In the genomic region with DNA sequence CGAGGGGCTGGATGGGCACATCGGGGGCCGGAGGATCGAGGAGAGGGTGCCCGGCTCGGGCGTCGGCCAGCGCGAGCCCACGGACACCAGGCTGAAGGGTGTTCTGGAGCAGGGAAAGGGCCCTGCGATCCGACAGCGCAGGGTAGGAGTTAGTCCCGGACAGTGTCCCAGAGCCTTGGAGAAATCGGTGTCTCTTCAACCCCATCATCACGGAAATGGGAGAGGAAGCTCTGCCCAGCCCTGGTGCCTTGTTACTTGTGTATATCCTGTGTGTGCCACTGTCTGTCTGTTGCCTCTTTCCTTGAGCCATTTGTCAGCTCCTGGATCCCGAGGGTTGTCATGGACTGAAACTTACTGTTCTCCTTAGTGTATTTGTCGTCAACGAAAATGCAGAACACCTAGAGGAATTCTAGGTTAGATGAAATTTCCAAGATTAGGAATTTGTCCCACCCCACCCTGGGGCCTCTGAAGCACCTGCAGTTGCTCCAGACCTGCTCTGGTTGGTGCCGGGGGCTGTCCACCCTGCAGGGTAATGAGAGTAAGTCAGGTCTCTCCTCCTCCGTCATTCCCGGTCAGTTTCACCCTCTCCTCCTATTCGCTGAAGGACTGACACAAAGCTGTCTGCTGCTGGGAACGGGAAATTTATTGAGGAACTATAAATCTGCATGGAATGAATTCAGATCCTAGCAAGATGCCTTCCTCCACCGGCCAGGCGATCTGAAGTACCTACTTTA, we compare ENCODE assay signal across 7 mouse cellular contexts. TPM values are rescaled to one million over a fixed set of nuclear protein-coding genes. Genes with fewer than 3 reads are reported as not detected.
DNase-seq lines count a peak whose midpoint lies in the region; ATAC-seq and TF ChIP-seq lines count a peak whose summit lies in the region.

No protein-coding gene starts in this region.

- no peak for TF ChIP-seq EP300 in CH12.LX (IDR thresholded peaks at IDR 0.05; ENCODE audit: low read length)

- H3K27me3 ChIP-seq in CH12.LX (replicated peaks), result no peaks in the 10 kb centered on the region
- peaks cover 4% of the 10 kb centered on the region; the same call in 1 of the 2 replicates for H3K27me3 ChIP-seq in erythroblast, embryonic 14.5 days (ENCODE audit: control insufficient read depth)
- H3K27me3 ChIP-seq in intestine, embryonic 15.5 days (replicated peaks), result no peaks in the 10 kb centered on the region
- H3K27me3 ChIP-seq in lung, embryonic 15.5 days, result no peaks in the 10 kb centered on the region
- no peaks in the 10 kb centered on the region for H3K27me3 ChIP-seq in stomach, embryonic 14.5 days (ENCODE audit: control insufficient read depth, insufficient read depth, low read length)

- no peak for TF ChIP-seq POLR2A in CH12.LX (IDR thresholded peaks at IDR 0.05; ENCODE audit: low read depth, low read length)

- H3K4me3 ChIP-seq in CH12.LX (replicated peaks in 1 of 3; ENCODE audit: low read depth in 2 of 3, low read length in 2 of 3, poor library complexity in 1 of 3), result peak overlapping the region; percentile 91 to 98 (median 97)
- H3K4me3 ChIP-seq in erythroblast, embryonic 14.5 days (replicated peaks), result peak overlapping the region; percentile 77
- H3K4me3 ChIP-seq in intestine, embryonic 15.5 days (replicated peaks), result peak overlapping the region; percentile 97
- H3K4me3 ChIP-seq in lung, embryonic 15.5 days, result peak overlapping the region; percentile 80
- H3K4me3 ChIP-seq in stomach, embryonic 14.5 days (ENCODE audit: low read depth, low read length), result peak overlapping the region; percentile 100

- peak overlapping the region; percentile 66 for H3K4me2 ChIP-seq in CH12.LX (ENCODE audit: insufficient read depth, low read depth, poor library complexity, severe bottlenecking)
- peak overlapping the region; percentile 85 for H3K4me2 ChIP-seq in intestine, embryonic 15.5 days (replicated peaks)
- H3K4me2 ChIP-seq in lung, embryonic 15.5 days, result peak overlapping the region; percentile 76
- H3K4me2 ChIP-seq in stomach, embryonic 14.5 days (replicated peaks; ENCODE audit: low read depth, low read length), result peak overlapping the region; percentile 84

- H3K79me2 ChIP-seq in CH12.LX (replicated peaks; ENCODE audit: control insufficient read depth, extremely low read depth, insufficient read depth, poor library complexity, severe bottlenecking), result peaks cover 28% of the 10 kb centered on the region

- dilution Hi-C loops in CH12.LX (cut with MboI; ENCODE audit: extremely low pct_ligation_motif_present, extremely low pct_unique_long_range_greater_than_20kb, low sequenced_read_pairs), result no loop called here

- in situ Hi-C loops in CH12.LX (cut with MboI; ENCODE audit: low pct_ligation_motif_present, low pct_unique_long_range_greater_than_20kb, low sequenced_read_pairs), result no loop called here

- peak overlapping the region; percentile 24 for H3K27ac ChIP-seq in CH12.LX (ENCODE audit: insufficient read depth, low read depth)
- peak overlapping the region; percentile 89 for H3K27ac ChIP-seq in intestine, embryonic 15.5 days
- H3K27ac ChIP-seq in lung, embryonic 15.5 days, result peak overlapping the region; percentile 84
- H3K27ac ChIP-seq in stomach, embryonic 14.5 days (ENCODE audit: low read length), result peak overlapping the region; percentile 80

- DNase-seq in 3T3-L1 (ENCODE audit: low read depth, low spot score) (peak; percentile 41), CH12.LX (ENCODE audit: extremely low read depth) (no peak)
- no peak for DNase-seq in frontal cortex, postnatal 36 days (ENCODE audit: low spot score in 2 of 2)

- H3K4me1 ChIP-seq in CH12.LX (ENCODE audit: control insufficient read depth in 1 of 2, insufficient read depth in 2 of 2), result peaks cover 17 to 60% of the 10 kb centered on the region in 2 experiments
- H3K4me1 ChIP-seq in erythroblast, embryonic 14.5 days (ENCODE audit: control insufficient read depth), result peaks cover 27% of the 10 kb centered on the region
- H3K4me1 ChIP-seq in intestine, embryonic 15.5 days (replicated peaks), result peaks cover 15% of the 10 kb centered on the region; the same call in 1 of the 2 replicates
- peaks cover 14% of the 10 kb centered on the region for H3K4me1 ChIP-seq in lung, embryonic 15.5 days
- peaks cover 14% of the 10 kb centered on the region for H3K4me1 ChIP-seq in stomach, embryonic 14.5 days (ENCODE audit: control insufficient read depth, insufficient read depth, low read length)

- H3K9me3 ChIP-seq in CH12.LX (replicated peaks; ENCODE audit: low read length), result no peaks in the 10 kb centered on the region
- H3K9me3 ChIP-seq in erythroblast, embryonic 14.5 days (ENCODE audit: control insufficient read depth, low read length), result no peaks in the 10 kb centered on the region
- H3K9me3 ChIP-seq in intestine, embryonic 15.5 days, result no peaks in the 10 kb centered on the region
- H3K9me3 ChIP-seq in lung, embryonic 15.5 days, result no peaks in the 10 kb centered on the region
- no peaks in the 10 kb centered on the region for H3K9me3 ChIP-seq in stomach, embryonic 14.5 days (ENCODE audit: control insufficient read depth, low read depth, low read length)

- peak overlapping the region; percentile 89 for H3K9ac ChIP-seq in CH12.LX (ENCODE audit: insufficient read depth, low read depth)
- peak overlapping the region; percentile 99 for H3K9ac ChIP-seq in intestine, embryonic 15.5 days
- H3K9ac ChIP-seq in lung, embryonic 15.5 days, result peak overlapping the region; percentile 88
- peak overlapping the region; percentile 97 for H3K9ac ChIP-seq in stomach, embryonic 14.5 days (replicated peaks; ENCODE audit: low read depth, low read length)

- ATAC-seq in intestine, embryonic 15.5 days, result peak; percentile 71
- 0 out of 2 replicates have a peak, but pooled peaks have one; percentile 23 for ATAC-seq in lung, embryonic 15.5 days (ENCODE audit: borderline replicate concordance, extremely low read depth, low FRiP score, low TSS enrichment)
- no peak; the same call in 1 of the 2 replicates for ATAC-seq in stomach, embryonic 14.5 days (ENCODE audit: insufficient number of reproducible peaks, insufficient read depth, low FRiP score, low read depth)

- H3K36me3 ChIP-seq in CH12.LX (replicated peaks in 1 of 2; ENCODE audit: control insufficient read depth in 1 of 2, insufficient read depth in 1 of 2, low read length in 1 of 2), result peaks cover 36 to 38% of the 10 kb centered on the region in 2 experiments
- peaks cover 37% of the 10 kb centered on the region for H3K36me3 ChIP-seq in erythroblast, embryonic 14.5 days (ENCODE audit: control insufficient read depth)
- H3K36me3 ChIP-seq in intestine, embryonic 15.5 days, result peaks cover 15% of the 10 kb centered on the region; the same call in 1 of the 2 replicates
- H3K36me3 ChIP-seq in lung, embryonic 15.5 days, result peaks cover 35% of the 10 kb centered on the region
- peaks cover 25% of the 10 kb centered on the region for H3K36me3 ChIP-seq in stomach, embryonic 14.5 days (ENCODE audit: control insufficient read depth, insufficient read depth, low read length)

- TF ChIP-seq RAD21 in CH12.LX (IDR thresholded peaks at IDR 0.05; ENCODE audit: low read depth, low read length), result no peak

- TF ChIP-seq CTCF in CH12.LX (conservative IDR thresholded peaks at IDR 0.05 in 1 of 2, IDR thresholded peaks at IDR 0.05 in 1 of 2; ENCODE audit: low read depth in 2 of 2, low read length in 2 of 2), result no peak

- WGBS in intestine, embryonic 15.5 days, result 3% methylated on average over 27 of the region's 27 CpGs
- WGBS in lung, embryonic 15.5 days, result 4% methylated on average over 27 of the region's 27 CpGs
- 4% methylated on average over 26 of the region's 27 CpGs for WGBS in stomach, embryonic 14.5 days

TF ChIP-seq in CH12.LX, 34 proteins besides CTCF, POLR2A, EP300 and RAD21:
- no peak for TF ChIP-seq BHLHE40 (IDR thresholded peaks at IDR 0.05; ENCODE audit: low read depth, low read length)

RNA-seq across cellular contexts. Expression of a gene that starts 0.8 kb away (rescaled TPM):
- 12.6 and 13.1 TPM in 2 replicates for total RNA-seq in CH12.LX (2012; rRNA removed)
- total RNA-seq in CH12.LX (2014; rRNA removed), result 16.8 and 17.3 TPM in 2 replicates
- 22.7 and 24.1 TPM in 2 replicates for polyA plus RNA-seq in CH12.LX (2012; ENCODE audit: insufficient read length, low read depth)
- polyA plus RNA-seq in erythroblast, embryonic 14.5 days (2012), result 0.10 and 0.13 TPM in 2 replicates
- polyA plus RNA-seq in intestine, embryonic 15.5 days (2015; fragmentation: Nextera tagmentation; extraction: Ambion mirVana), result 12.5 and 13.1 TPM in 2 replicates
- 16.6 and 16.9 TPM in 2 replicates for polyA plus RNA-seq in lung, embryonic 15.5 days (2015; fragmentation: Nextera tagmentation; extraction: Ambion mirVana)
- polyA plus RNA-seq in stomach, embryonic 14.5 days (2014; fragmentation: Nextera tagmentation; extraction: Ambion mirVana), result 10.7 and 10.8 TPM in 2 replicates

Comparison
In these comparisons a context has a peak if more than half of its experiments do, and no peak if none do; other contexts are left out.
1. H3K27ac ChIP-seq: peak in every context shown above with its lines; median percentile 89 in intestine, embryonic 15.5 days; 84 in lung, embryonic 15.5 days; 80 in stomach, embryonic 14.5 days; 24 in CH12.LX.
2. RNA of a gene that starts 0.8 kb away (polyA plus RNA-seq): 22.7 to 24.1 TPM in CH12.LX, 16.6 to 16.9 TPM in lung, embryonic 15.5 days, 12.5 to 13.1 TPM in intestine, embryonic 15.5 days and 10.7 to 10.8 TPM in stomach, embryonic 14.5 days; 0.10 to 0.13 TPM in erythroblast, embryonic 14.5 days; every median in the first group is over 10 times any median in the second.
3. Peak in every context shown above with its lines, with median percentiles within 50 percentile points of each other: H3K4me2 ChIP-seq, H3K4me3 ChIP-seq and H3K9ac ChIP-seq.